Mouse (Mus musculus): Measurements from ENCODE around the gene Nfkbil1.

GRCm38 (mm10) chr17:35240384-35241304 is 5.1 kb upstream of the Nfkbil1 start:
- TF ChIP-seq CTCF (IDR thresholded peaks at IDR 0.05; ENCODE audit: low read depth, low read length) (no peak), POLR2A (IDR thresholded peaks at IDR 0.05; ENCODE audit: insufficient read depth, low read length) (no peak), EP300 (IDR thresholded peaks at IDR 0.05; ENCODE audit: insufficient read depth, low read depth, low read length) (no peak)
